Comparison of ENCODE assay signal across 27 mouse cellular contexts in the genomic region with DNA sequence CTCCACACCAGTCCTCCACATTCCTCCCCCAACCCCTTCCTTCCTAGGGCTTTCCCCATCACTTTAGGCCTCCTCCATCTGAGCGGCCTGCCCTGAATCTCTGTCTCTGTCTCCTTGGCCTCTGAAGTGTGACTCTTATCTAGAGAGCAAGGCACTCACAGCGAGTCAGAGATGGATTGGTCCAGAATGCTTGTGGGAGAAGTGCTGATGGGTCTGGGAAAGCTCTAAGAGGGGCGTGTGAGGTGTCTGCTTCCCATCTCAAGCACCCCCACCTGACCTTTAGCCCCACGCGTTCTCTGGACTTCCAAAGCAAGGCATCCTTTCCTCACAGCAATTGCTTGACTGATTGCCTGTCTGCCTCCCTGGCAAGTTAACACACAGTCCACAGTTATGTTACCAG. TPM values are rescaled to one million over a fixed set of nuclear protein-coding genes. Genes with fewer than 3 reads are reported as not detected.
DNase-seq lines count a peak whose midpoint lies in the region; ATAC-seq and TF ChIP-seq lines count a peak whose summit lies in the region.
"Had no signal": no experiment of that assay in that cellular context is flagged by ENCODE, and none has a peak within 500 bp of the region (broad histone marks: within the 10 kb centered on the region; RNA-seq: fewer than 3 reads in every experiment).

No protein-coding gene starts in this region.

- no peak for TF ChIP-seq CTCF in small intestine, adult 2 months (IDR thresholded peaks at IDR 0.05; ENCODE audit: extremely low read depth, insufficient read length, insufficient replicate concordance, low read depth, low read length)
- TF ChIP-seq CTCF in hindbrain, postnatal 0 days (IDR thresholded peaks at IDR 0.05; ENCODE audit: low read depth) = no peak

- intact Hi-C loops in heart, postnatal 14 days (cut with DNase I) = no loop called here

- no peaks in the 10 kb centered on the region for H3K36me3 ChIP-seq in heart, embryonic 10.5 days
- no peaks in the 10 kb centered on the region for H3K36me3 ChIP-seq in heart, embryonic 16.5 days (ENCODE audit: control insufficient read depth, insufficient read depth)
- no peaks in the 10 kb centered on the region for H3K36me3 ChIP-seq in neural tube, embryonic 15.5 days
- H3K36me3 ChIP-seq in small intestine, adult 2 months (ENCODE audit: control insufficient read depth, insufficient read depth, low read length) = no peaks in the 10 kb centered on the region
- H3K36me3 ChIP-seq in hindbrain, postnatal 0 days (ENCODE audit: insufficient read depth, low read length) = no peaks in the 10 kb centered on the region
- H3K36me3 ChIP-seq: embryonic facial prominence, embryonic 12.5 days; forebrain, embryonic 12.5 days; hindbrain, embryonic 10.5 days; midbrain, embryonic 13.5 days; stomach, embryonic 15.5 days had no signal

- WGBS in heart, embryonic 10.5 days = 11% methylated on average over 5 of the region's 5 CpGs
- 12% methylated on average over 5 of the region's 5 CpGs for WGBS in heart, embryonic 16.5 days
- 81% methylated on average over 5 of the region's 5 CpGs for WGBS in neural tube, embryonic 15.5 days
- WGBS in small intestine, adult 2 months = 58% methylated on average over 5 of the region's 5 CpGs
- WGBS in hindbrain, postnatal 0 days = 83% methylated on average over 5 of the region's 5 CpGs

- H3K4me3 ChIP-seq in heart, embryonic 10.5 days = no peak overlapping the region
- H3K4me3 ChIP-seq in heart, embryonic 16.5 days (ENCODE audit: low read length) = no peak overlapping the region
- H3K4me3 ChIP-seq in neural tube, embryonic 15.5 days (replicated peaks) = no peak overlapping the region
- peak overlapping the region; percentile 22; the same call in 1 of the 2 replicates for H3K4me3 ChIP-seq in small intestine, adult 2 months (ENCODE audit: low read depth, low read length)
- no peak overlapping the region for H3K4me3 ChIP-seq in hindbrain, postnatal 0 days (ENCODE audit: low read length)
- H3K4me3 ChIP-seq: embryonic facial prominence, embryonic 12.5 days; forebrain, embryonic 12.5 days; hindbrain, embryonic 10.5 days; midbrain, embryonic 13.5 days; stomach, embryonic 15.5 days had no signal

- H3K4me2 ChIP-seq in heart, embryonic 16.5 days (ENCODE audit: low read depth, low read length) = no peak overlapping the region
- H3K4me2 ChIP-seq in neural tube, embryonic 15.5 days = no peak overlapping the region
- H3K4me2 ChIP-seq in hindbrain, postnatal 0 days (ENCODE audit: low read depth, low read length) = no peak overlapping the region
- H3K4me2 ChIP-seq: embryonic facial prominence, embryonic 12.5 days; forebrain, embryonic 12.5 days; midbrain, embryonic 13.5 days; stomach, embryonic 15.5 days had no signal

- DNase-seq in heart, embryonic 10.5 days (ENCODE audit: low spot score) = peak; percentile 94
- DNase-seq in heart, adult 18-20 months = no peak
- DNase-seq in heart, postnatal 14 days = no peak
- peak; percentile 27 for DNase-seq in neural tube, embryonic 10.5 days (ENCODE audit: extremely low spot score, low spot score)
- DNase-seq in hindbrain, postnatal 0 days (ENCODE audit: low spot score) = no peak
- DNase-seq: adrenal gland, postnatal 25 days; cerebellum, adult 9-10 months; kidney, adult 18-20 months; layer of hippocampus, adult 9-11 months; liver, postnatal 0 days; lung, postnatal 14 days; right cerebral cortex, postnatal 25 days; thymus, adult 18-20 months; thymus, postnatal 36 days had no signal

- peak; percentile 53 for ATAC-seq in heart, embryonic 16.5 days (replicated peaks; ENCODE audit: extremely low read depth, insufficient read depth, low FRiP score)
- no peak for ATAC-seq in neural tube, embryonic 15.5 days (ENCODE audit: low FRiP score)
- no peak for ATAC-seq in hindbrain, postnatal 0 days
- ATAC-seq: liver, postnatal 0 days; midbrain, embryonic 13.5 days had no signal

- peaks cover 80% of the 10 kb centered on the region for H3K4me1 ChIP-seq in heart, embryonic 10.5 days
- peaks cover 35% of the 10 kb centered on the region for H3K4me1 ChIP-seq in heart, embryonic 16.5 days (ENCODE audit: control insufficient read depth, insufficient read depth, low read length)
- H3K4me1 ChIP-seq in neural tube, embryonic 15.5 days = peaks cover 9% of the 10 kb centered on the region
- H3K4me1 ChIP-seq in small intestine, adult 2 months (ENCODE audit: control insufficient read depth, insufficient read depth, insufficient read length, low read length) = 0 out of 2 replicates have a peak, but pooled peaks cover 2% of the 10 kb centered on the region
- peaks cover 6% of the 10 kb centered on the region; the same call in 1 of the 2 replicates for H3K4me1 ChIP-seq in hindbrain, postnatal 0 days (ENCODE audit: insufficient read depth, low read length)

- H3K9ac ChIP-seq in heart, embryonic 16.5 days (ENCODE audit: low read length) = no peak overlapping the region
- H3K9ac ChIP-seq in neural tube, embryonic 15.5 days (replicated peaks) = no peak overlapping the region
- H3K9ac ChIP-seq in hindbrain, postnatal 0 days (replicated peaks; ENCODE audit: low read length) = no peak overlapping the region
- H3K9ac ChIP-seq: embryonic facial prominence, embryonic 12.5 days; forebrain, embryonic 12.5 days; liver, postnatal 0 days; midbrain, embryonic 13.5 days; stomach, embryonic 15.5 days had no signal

- no peak for TF ChIP-seq POLR2A in small intestine, adult 2 months (IDR thresholded peaks at IDR 0.05; ENCODE audit: low read depth, low read length)

- no peaks in the 10 kb centered on the region for H3K9me3 ChIP-seq in heart, embryonic 10.5 days
- no peaks in the 10 kb centered on the region for H3K9me3 ChIP-seq in heart, embryonic 16.5 days (replicated peaks; ENCODE audit: control insufficient read depth, low read length)
- no peaks in the 10 kb centered on the region for H3K9me3 ChIP-seq in neural tube, embryonic 15.5 days (replicated peaks)
- H3K9me3 ChIP-seq in hindbrain, postnatal 0 days (ENCODE audit: low read length) = no peaks in the 10 kb centered on the region
- H3K9me3 ChIP-seq: embryonic facial prominence, embryonic 12.5 days; forebrain, embryonic 12.5 days; hindbrain, embryonic 10.5 days; midbrain, embryonic 13.5 days; stomach, embryonic 15.5 days had no signal

- peak overlapping the region; percentile 71 for H3K27ac ChIP-seq in heart, embryonic 10.5 days
- no peak overlapping the region for H3K27ac ChIP-seq in heart, embryonic 16.5 days (ENCODE audit: low read length)
- H3K27ac ChIP-seq in neural tube, embryonic 15.5 days (replicated peaks) = no peak overlapping the region
- H3K27ac ChIP-seq in small intestine, adult 2 months (ENCODE audit: insufficient read depth, low read depth, low read length) = no peak overlapping the region
- no peak overlapping the region for H3K27ac ChIP-seq in hindbrain, postnatal 0 days
- H3K27ac ChIP-seq: embryonic facial prominence, embryonic 12.5 days; forebrain, embryonic 12.5 days; hindbrain, embryonic 10.5 days; midbrain, embryonic 13.5 days; stomach, embryonic 15.5 days had no signal

- H3K27me3 ChIP-seq in heart, embryonic 10.5 days (ENCODE audit: insufficient read depth, poor library complexity, severe bottlenecking) = peaks cover 25% of the 10 kb centered on the region
- no peaks in the 10 kb centered on the region for H3K27me3 ChIP-seq in heart, embryonic 16.5 days (ENCODE audit: control insufficient read depth, insufficient read depth, low read length)
- H3K27me3 ChIP-seq in neural tube, embryonic 15.5 days (replicated peaks) = no peaks in the 10 kb centered on the region; the same call in 1 of the 2 replicates
- no peaks in the 10 kb centered on the region for H3K27me3 ChIP-seq in small intestine, adult 2 months (ENCODE audit: control insufficient read depth, insufficient read depth, low read length)
- H3K27me3 ChIP-seq in hindbrain, postnatal 0 days (ENCODE audit: insufficient read depth, low read length) = no peaks in the 10 kb centered on the region
- H3K27me3 ChIP-seq: embryonic facial prominence, embryonic 12.5 days; stomach, embryonic 15.5 days had no signal

RNA-seq across cellular contexts. Expression of a gene that starts 20.4 kb away (rescaled TPM):
- polyA plus RNA-seq in heart, embryonic 10.5 days (2016; fragmentation: Nextera tagmentation; extraction: Ambion mirVana) = 3.0 and 3.8 TPM in 2 replicates
- 1 to 10 TPM; 6.6 to 6.8 TPM for total RNA-seq in heart, adult 18-20 months (2021)
- 0.89 and 1.1 TPM in 2 replicates for polyA plus RNA-seq in heart, embryonic 16.5 days (2015; fragmentation: Nextera tagmentation; extraction: Ambion mirVana)
- total RNA-seq in heart, postnatal 14 days (2021) = 1 to 10 TPM; 4.6 to 6.9 TPM
- 2.9 and 4.0 TPM in 2 replicates for polyA plus RNA-seq in neural tube, embryonic 15.5 days (2015; fragmentation: Nextera tagmentation; extraction: Ambion mirVana)
- 0.79 and 1.2 TPM in 2 replicates for polyA plus RNA-seq in small intestine, adult 2 months (2012; rRNA removed)
- 33.6 and 38.6 TPM in 2 replicates for total RNA-seq in hindbrain, postnatal 0 days (2014; rRNA removed)
- 3.3 and 3.5 TPM in 2 replicates for polyA plus RNA-seq in hindbrain, postnatal 0 days (2015; fragmentation: Nextera tagmentation; extraction: Ambion mirVana)
- total RNA-seq: megakaryocyte progenitor cell, adult 5-6 weeks; monocyte, adult 5-6 weeks had no signal
- polyA plus RNA-seq: liver, postnatal 0 days had no signal

RNA-seq across cellular contexts. Expression of a gene that starts 59.0 kb away (rescaled TPM):
- polyA plus RNA-seq in heart, embryonic 10.5 days (2016; fragmentation: Nextera tagmentation; extraction: Ambion mirVana) = 11.6 and 16.5 TPM in 2 replicates
- total RNA-seq in heart, adult 18-20 months (2021) = 1 to 10 TPM; 2.3 to 2.7 TPM
- polyA plus RNA-seq in heart, embryonic 16.5 days (2015; fragmentation: Nextera tagmentation; extraction: Ambion mirVana) = 6.0 and 6.8 TPM in 2 replicates
- 1 to 10 TPM; 2.7 to 5.3 TPM for total RNA-seq in heart, postnatal 14 days (2021)
- 2.1 and 2.9 TPM in 2 replicates for polyA plus RNA-seq in neural tube, embryonic 15.5 days (2015; fragmentation: Nextera tagmentation; extraction: Ambion mirVana)
- polyA plus RNA-seq in small intestine, adult 2 months (2012; rRNA removed) = 0.11 TPM in 1 of 2 replicates, not detected in the other
- 1.0 and 6.7 TPM in 2 replicates for total RNA-seq in hindbrain, postnatal 0 days (2014; rRNA removed)
- polyA plus RNA-seq in hindbrain, postnatal 0 days (2015; fragmentation: Nextera tagmentation; extraction: Ambion mirVana) = 2.0 TPM in 2 replicates
- total RNA-seq: adrenal gland, postnatal 25 days; gastrocnemius, postnatal 4 days; left cerebral cortex, adult 18-20 months; left cerebral cortex, postnatal 25 days had no signal

Comparison
In these comparisons a context has a peak if more than half of its experiments do, and no peak if none do; other contexts are left out.
1. DNase-seq: peak in heart, embryonic 10.5 days (single experiment) and neural tube, embryonic 10.5 days (single experiment); none in heart, adult 18-20 months (0 of 2), heart, postnatal 14 days (0 of 2) and hindbrain, postnatal 0 days (single experiment).